Mouse (Mus musculus): ENCODE data around the gene Opalin. TPM values are rescaled to one million over a fixed set of nuclear protein-coding genes. Genes with fewer than 3 reads are reported as not detected.

Opalin gene
- polyA plus RNA-seq, 1 experiment from 2014 or later = not detected

DNA sequence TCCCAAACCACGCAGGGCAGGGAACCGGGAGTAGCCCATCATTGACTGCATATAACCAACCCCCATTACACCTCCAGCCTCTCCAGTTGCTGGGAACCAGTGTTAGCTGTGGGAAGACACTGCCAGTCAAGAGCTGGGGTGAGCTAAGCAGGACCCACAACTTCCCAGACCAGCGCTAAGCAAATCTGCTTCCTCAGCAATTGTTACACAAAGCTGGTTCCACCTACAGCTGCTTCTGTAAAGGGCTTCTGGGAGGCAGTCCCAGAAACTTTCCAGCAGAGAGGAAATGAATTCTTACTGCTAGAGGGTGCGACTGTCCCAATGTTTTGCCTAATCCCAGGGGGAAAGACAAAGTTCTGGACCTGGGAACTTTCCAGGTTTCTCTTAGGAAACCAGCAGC is 22.2 kb downstream of the Opalin start:
- Histone ChIP-seq H3K4me3 (no peak overlapping the region), H3K36me3 (no peaks in the 10 kb centered on the region), H3K9ac (no peak overlapping the region), H3K27me3 (no peaks in the 10 kb centered on the region), H3K4me2 (no peak overlapping the region), H3K27ac (no peak overlapping the region), H3K4me1 (no peaks in the 10 kb centered on the region), H3K9me3 (no peaks in the 10 kb centered on the region)
- no peak for ATAC-seq (ENCODE audit: insufficient number of reproducible peaks, low FRiP score, low TSS enrichment, low read depth)
- 61% methylated on average over 4 of the region's 4 CpGs for WGBS

DNA sequence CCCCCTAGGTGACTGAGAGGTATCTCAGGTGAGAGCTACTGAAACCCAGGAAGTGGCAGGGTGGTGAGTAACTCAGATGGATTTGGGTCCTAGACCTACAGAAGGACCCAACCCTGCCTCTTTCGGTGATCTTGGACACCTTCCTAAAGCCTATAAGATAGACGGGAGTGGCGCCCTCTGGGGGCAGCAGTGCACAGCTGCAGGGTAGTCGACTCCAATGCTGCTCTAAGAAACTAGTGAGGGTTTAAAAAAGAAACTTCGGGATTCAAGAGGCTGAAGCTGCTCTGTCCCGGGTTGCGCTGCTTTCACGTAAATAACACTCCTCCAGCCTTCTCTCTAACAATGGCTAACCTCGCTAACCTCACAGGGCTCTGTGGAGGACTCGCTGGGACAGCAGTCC is 23.4 kb downstream of the Opalin start:
- Histone ChIP-seq H3K9me3 (no peaks in the 10 kb centered on the region), H3K36me3 (no peaks in the 10 kb centered on the region), H3K4me1 (no peaks in the 10 kb centered on the region), H3K4me3 (no peak overlapping the region), H3K4me2 (no peak overlapping the region), H3K27me3 (no peaks in the 10 kb centered on the region), H3K27ac (no peak overlapping the region), H3K9ac (no peak overlapping the region)
- 35% methylated on average over 10 of the region's 10 CpGs for WGBS
- no peak for ATAC-seq (ENCODE audit: insufficient number of reproducible peaks, low FRiP score, low TSS enrichment, low read depth)

DNA sequence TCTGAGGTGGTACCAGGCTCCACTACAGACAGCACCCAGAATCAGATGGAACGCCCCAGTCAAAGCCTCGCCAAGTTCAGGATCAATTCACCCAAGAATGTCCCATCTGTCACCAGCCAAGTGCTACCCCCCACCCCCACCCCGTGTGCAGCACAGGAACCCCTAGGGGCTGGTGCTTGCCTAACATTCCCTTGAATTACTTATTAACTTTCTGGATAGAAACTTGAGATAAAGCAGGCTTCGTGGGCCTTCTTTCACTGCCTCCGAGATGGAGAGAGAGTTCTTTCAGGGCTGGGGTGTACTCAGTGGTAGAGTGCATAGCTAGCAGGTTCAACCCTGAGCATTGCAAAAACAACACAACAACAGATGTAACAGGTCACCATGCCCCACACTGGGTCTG is 24.7 kb downstream of the Opalin start:
- Histone ChIP-seq H3K27ac (no peak overlapping the region), H3K4me3 (no peak overlapping the region), H3K9me3 (no peaks in the 10 kb centered on the region), H3K36me3 (no peaks in the 10 kb centered on the region), H3K4me2 (no peak overlapping the region), H3K9ac (no peak overlapping the region), H3K4me1 (no peaks in the 10 kb centered on the region), H3K27me3 (no peaks in the 10 kb centered on the region)
- 63% methylated on average over 5 of the region's 5 CpGs for WGBS
- no peak for ATAC-seq (ENCODE audit: insufficient number of reproducible peaks, low FRiP score, low TSS enrichment, low read depth)

DNA sequence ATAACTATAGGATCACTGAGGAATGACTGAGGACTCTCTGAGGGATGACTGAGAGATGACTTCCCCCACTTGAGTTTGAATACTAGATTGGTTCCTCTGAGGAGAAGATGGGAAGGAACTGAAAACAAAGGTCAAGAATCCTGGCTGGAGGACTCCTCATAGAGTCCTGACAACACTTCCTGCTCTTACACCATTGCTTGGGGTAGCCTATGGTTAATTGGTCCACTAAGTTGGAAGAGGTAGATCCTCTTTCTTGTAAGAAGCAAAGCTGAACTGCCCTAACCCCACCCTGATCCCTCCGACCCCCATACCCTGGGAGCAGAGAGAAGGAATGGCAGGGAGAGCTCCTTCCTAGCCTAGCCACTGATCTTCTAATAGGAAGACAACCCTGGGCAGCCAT is 25.2 kb downstream of the Opalin start:
- no peaks in the 10 kb centered on the region for H3K4me1 ChIP-seq
- H3K9me3 ChIP-seq = no peaks in the 10 kb centered on the region
- no peak for ATAC-seq (ENCODE audit: insufficient number of reproducible peaks, low FRiP score, low TSS enrichment, low read depth)
- H3K36me3 ChIP-seq = no peaks in the 10 kb centered on the region
- 77% methylated on average over 1 of the region's 1 CpGs for WGBS
- H3K4me2 ChIP-seq = no peak overlapping the region
- no peak overlapping the region for H3K9ac ChIP-seq
- no peak overlapping the region for H3K27ac ChIP-seq
- no peak overlapping the region for H3K4me3 ChIP-seq
- no peaks in the 10 kb centered on the region for H3K27me3 ChIP-seq

DNA sequence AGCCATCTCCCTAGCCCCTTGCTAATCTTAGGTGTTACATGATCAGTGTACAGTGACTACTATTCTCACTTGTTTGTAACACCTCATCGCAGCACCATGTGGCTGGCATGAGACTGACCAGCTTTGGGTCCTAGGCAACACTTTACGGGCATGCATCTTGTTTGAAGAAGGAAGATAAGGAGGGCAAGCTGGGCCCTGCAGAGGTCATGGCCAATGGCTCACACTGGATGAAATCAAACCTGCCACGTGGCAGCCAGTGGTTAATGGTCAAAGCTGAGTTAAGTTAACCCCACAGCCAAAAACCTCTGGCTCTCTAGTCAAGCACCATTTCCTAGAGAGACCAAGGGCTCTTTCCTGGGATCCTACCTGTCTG is 28.7 kb downstream of the Opalin start:
- WGBS = 85% methylated on average over 3 of the region's 3 CpGs
- Histone ChIP-seq H3K27me3 (no peaks in the 10 kb centered on the region), H3K36me3 (no peaks in the 10 kb centered on the region), H3K4me2 (no peak overlapping the region), H3K4me3 (no peak overlapping the region), H3K9me3 (no peaks in the 10 kb centered on the region), H3K9ac (no peak overlapping the region), H3K4me1 (no peaks in the 10 kb centered on the region), H3K27ac (no peak overlapping the region)
- no peak for ATAC-seq (ENCODE audit: insufficient number of reproducible peaks, low FRiP score, low TSS enrichment, low read depth)

DNA sequence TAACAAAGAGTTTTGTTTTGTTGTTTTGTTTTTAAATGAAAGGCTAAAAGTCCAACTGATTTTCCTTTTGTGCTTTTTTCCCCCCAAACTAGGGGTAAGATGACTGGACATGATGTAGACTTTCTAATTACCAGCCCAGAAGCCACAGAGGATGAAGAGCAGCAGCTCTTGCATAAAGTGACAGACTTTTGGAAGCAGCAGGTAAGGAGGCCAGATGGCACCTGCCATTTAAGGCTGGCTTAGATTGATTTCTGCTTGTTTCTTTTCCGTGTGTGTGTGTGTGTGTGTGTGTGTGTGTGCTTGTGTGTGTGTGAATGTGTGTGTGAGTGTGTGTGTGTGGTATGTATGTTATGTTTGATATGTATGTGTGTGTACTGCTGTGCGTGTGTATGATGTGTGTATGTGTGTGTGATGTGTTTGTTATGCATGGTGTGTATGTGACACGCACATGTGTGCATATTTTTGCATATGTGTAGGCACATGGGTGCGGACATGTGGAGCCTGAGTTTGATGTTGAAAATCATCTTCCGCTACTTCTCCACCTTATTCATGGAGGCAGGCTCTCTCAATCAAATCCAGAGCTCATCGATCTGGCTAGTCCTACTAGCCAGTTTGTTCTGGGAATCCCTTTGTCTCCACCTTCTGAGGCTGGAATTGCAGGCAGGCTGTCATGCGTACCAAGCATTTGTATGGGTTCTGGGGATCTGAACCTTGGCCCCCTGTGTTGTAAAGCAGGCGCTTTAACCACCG is 29.3 kb downstream of the Opalin start:
- Histone ChIP-seq H3K27ac (no peak overlapping the region), H3K9me3 (no peaks in the 10 kb centered on the region), H3K27me3 (no peaks in the 10 kb centered on the region), H3K9ac (no peak overlapping the region), H3K4me1 (no peaks in the 10 kb centered on the region), H3K4me3 (no peak overlapping the region), H3K4me2 (no peak overlapping the region), H3K36me3 (no peaks in the 10 kb centered on the region)
- ATAC-seq (ENCODE audit: insufficient number of reproducible peaks, low FRiP score, low TSS enrichment, low read depth) = no peak
- WGBS = 85% methylated on average over 9 of the region's 9 CpGs

DNA sequence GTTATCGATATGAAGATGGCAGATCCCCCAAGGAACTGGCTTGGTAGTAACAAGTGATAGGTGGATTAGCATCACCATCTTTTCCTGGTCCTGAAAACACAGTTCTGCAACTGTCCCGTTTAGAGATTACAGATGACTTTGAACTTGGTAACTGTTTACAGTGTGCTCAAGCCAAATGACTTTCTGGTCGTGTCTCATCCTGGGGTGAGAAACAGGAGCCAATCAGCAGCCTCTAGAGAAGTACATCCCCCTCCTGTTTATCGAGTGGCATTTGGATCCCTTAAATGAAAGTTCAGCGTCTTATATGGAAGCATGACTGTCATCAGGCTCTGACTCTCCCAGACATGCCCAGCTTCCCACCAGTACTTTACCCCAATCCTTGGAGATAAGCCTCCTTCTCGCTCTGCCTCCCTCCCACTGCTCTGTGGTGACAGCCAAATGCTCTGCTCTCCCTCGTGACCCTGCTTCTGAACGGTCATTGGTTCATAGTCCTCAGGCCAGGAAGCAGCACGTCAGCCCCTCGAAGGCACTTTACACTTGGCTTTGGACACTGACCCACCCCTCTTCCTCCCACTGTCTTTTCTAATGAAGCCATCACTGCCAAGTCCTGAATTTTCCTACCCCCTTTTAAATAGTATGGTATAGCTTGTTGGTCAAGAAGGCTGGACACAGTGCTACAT is 31.7 kb downstream of the Opalin start:
- no peak for ATAC-seq (ENCODE audit: insufficient number of reproducible peaks, low FRiP score, low TSS enrichment, low read depth)
- no peaks in the 10 kb centered on the region for H3K9me3 ChIP-seq
- 43% methylated on average over 10 of the region's 10 CpGs for WGBS

DNA sequence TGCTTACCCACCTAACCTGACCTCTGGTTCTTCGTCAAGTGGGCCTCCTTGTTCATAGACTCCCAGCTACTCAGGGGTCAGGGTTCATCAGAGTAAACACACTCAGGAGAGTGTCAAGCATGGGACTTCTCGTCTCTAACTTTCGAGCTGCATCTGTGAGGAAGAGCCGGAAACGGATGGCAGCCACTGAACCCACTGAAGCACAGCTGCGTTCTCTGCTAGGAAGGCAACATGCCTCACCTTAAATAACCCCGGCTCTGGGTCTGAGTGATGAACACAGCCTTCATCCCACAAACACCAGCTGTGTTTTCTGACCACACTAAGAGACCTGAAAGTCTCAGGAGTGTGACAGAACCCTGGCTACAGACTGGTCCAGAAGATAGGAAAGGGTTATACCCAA is 37.8 kb downstream of the Opalin start:
- Histone ChIP-seq H3K27ac (no peak overlapping the region), H3K27me3 (no peaks in the 10 kb centered on the region), H3K36me3 (no peaks in the 10 kb centered on the region), H3K4me1 (no peaks in the 10 kb centered on the region), H3K9me3 (no peaks in the 10 kb centered on the region), H3K9ac (no peak overlapping the region), H3K4me2 (no peak overlapping the region), H3K4me3 (no peak overlapping the region)
- ATAC-seq (ENCODE audit: insufficient number of reproducible peaks, low FRiP score, low TSS enrichment, low read depth) = no peak
- 77% methylated on average over 7 of the region's 7 CpGs for WGBS

More for the DNA sequence above, 31.7 kb downstream of the Opalin start:
- Histone ChIP-seq H3K4me1 (no peaks in the 10 kb centered on the region), H3K27me3 (no peaks in the 10 kb centered on the region), H3K4me2 (no peak overlapping the region), H3K4me3 (no peak overlapping the region), H3K9ac (no peak overlapping the region), H3K36me3 (no peaks in the 10 kb centered on the region), H3K27ac (no peak overlapping the region)

DNA sequence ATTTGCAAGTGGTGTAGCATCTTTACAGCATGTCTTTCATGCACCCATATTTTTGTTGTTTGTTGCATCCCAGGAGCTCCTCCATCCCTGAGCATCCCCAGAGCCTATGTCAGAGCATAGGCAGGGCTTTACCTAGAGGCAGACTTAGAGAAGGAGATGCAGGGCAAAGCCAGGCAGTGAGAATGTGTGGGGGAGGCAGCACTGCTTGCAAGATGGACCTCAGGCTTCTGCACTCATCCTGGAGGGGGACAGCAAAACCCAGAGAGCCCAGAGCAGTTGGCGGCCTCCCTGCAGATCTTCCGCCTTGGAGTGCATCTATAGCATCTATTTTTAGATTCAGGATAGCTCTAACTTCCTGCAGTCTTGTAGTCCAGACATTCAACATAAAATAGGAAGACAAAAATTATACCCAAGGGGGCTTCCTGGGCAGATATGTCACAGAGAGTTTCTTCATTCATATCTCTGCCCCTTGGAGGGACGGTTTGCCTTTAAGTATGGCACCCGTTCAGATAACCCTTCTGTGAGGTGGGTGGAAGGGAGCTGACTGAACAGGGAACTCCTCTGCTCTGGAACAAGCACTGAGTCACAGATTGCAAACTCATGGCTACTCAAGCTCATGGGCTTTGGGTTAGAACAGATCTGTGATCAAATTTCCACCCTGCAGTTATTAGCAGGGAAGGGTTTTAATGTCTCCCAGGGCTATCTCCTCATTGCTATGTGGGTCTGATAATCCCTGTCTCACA is 40.9 kb downstream of the Opalin start:
- H3K27ac ChIP-seq = no peak overlapping the region
- no peak overlapping the region for H3K4me3 ChIP-seq
- H3K27me3 ChIP-seq = no peaks in the 10 kb centered on the region
- no peak overlapping the region for H3K9ac ChIP-seq
- no peak for ATAC-seq (ENCODE audit: insufficient number of reproducible peaks, low FRiP score, low TSS enrichment, low read depth)
- no peaks in the 10 kb centered on the region for H3K36me3 ChIP-seq
- H3K4me1 ChIP-seq = no peaks in the 10 kb centered on the region
- no peak overlapping the region for H3K4me2 ChIP-seq
- no peaks in the 10 kb centered on the region for H3K9me3 ChIP-seq
- 69% methylated on average over 4 of the region's 4 CpGs for WGBS

DNA sequence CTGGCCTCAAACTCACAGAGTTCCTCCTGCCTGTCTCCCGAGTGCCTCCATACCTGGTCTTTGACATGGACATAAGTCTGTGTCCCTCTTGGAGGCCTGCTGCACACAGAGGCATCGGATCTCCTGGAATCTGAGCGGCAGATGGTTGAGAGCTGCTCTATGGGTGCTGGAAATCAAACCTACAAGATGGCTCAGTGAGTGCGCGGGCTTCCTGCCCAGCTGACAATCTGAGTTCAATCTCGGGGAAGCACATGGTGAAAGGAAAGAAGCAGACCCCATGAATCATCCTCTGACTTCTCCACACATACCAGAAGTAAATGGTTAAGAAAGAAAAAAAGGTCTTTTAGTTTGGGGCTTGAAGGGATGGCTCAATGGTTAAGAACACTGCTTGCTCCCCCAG is 45.0 kb downstream of the Opalin start:
- Histone ChIP-seq H3K4me2 (no peak overlapping the region), H3K36me3 (no peaks in the 10 kb centered on the region), H3K27ac (no peak overlapping the region), H3K9me3 (no peaks in the 10 kb centered on the region), H3K27me3 (no peaks in the 10 kb centered on the region), H3K9ac (no peak overlapping the region), H3K4me3 (no peak overlapping the region), H3K4me1 (no peaks in the 10 kb centered on the region)
- WGBS = 81% methylated on average over 6 of the region's 6 CpGs
- no peak for ATAC-seq (ENCODE audit: insufficient number of reproducible peaks, low FRiP score, low TSS enrichment, low read depth)

DNA sequence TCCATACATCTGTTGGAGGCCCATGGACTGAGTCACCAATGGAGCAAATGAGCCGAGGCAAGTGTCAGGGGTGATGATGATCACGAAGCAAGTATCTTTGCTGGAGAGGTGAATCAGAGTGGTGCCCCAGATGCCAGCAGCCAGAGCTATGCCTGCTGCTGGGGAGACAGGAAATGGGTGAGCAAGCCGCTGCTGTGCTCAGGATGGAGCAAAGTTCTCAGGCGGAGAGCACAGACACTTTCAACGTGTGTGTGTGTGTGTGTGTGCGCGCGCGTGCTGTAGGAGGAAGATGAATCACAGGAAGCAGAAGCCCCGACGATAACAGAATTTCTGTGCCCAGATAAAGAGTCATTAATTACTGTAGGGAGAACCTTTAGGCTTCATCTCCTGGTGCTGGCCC is 45.9 kb downstream of the Opalin start:
- H3K9me3 ChIP-seq = no peaks in the 10 kb centered on the region
- H3K36me3 ChIP-seq = no peaks in the 10 kb centered on the region
- no peak overlapping the region for H3K4me3 ChIP-seq
- H3K4me2 ChIP-seq = no peak overlapping the region
- 71% methylated on average over 11 of the region's 11 CpGs for WGBS
- H3K27ac ChIP-seq = no peak overlapping the region
- no peak for ATAC-seq (ENCODE audit: insufficient number of reproducible peaks, low FRiP score, low TSS enrichment, low read depth)
- no peak overlapping the region for H3K9ac ChIP-seq
- H3K4me1 ChIP-seq = no peaks in the 10 kb centered on the region
- no peaks in the 10 kb centered on the region for H3K27me3 ChIP-seq

DNA sequence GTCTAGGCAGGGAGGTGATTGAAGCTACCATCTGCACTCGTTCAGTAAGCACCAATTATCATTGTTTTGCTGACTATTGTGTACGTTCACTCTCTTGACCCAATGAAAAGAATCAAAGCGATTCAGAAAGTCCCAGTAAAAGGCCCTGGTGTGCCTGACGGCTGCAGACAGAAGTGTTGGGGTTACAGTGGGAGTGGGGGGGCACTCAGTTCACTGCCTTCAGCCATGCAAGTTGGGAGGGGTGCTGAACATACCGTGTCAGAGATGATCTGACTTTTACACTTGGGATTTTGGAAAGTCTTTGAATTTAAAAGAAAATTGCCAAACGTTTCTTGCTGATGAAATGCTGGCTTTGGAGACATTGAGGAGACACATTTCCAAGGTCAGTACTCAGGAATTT is 46.8 kb downstream of the Opalin start:
- no peak for ATAC-seq (ENCODE audit: insufficient number of reproducible peaks, low FRiP score, low TSS enrichment, low read depth)
- H3K9me3 ChIP-seq = no peaks in the 10 kb centered on the region
- H3K36me3 ChIP-seq = no peaks in the 10 kb centered on the region
- 72% methylated on average over 6 of the region's 6 CpGs for WGBS
- no peak overlapping the region for H3K9ac ChIP-seq
- no peaks in the 10 kb centered on the region for H3K27me3 ChIP-seq
- H3K27ac ChIP-seq = no peak overlapping the region
- no peak overlapping the region for H3K4me2 ChIP-seq
- H3K4me1 ChIP-seq = no peaks in the 10 kb centered on the region
- no peak overlapping the region for H3K4me3 ChIP-seq

Measured in limb, embryonic 15.5 days (tissue).